ENCODE assay signal across 8 mouse cellular contexts in genomic region chr1:172203566-172203965, GRCm38 (mm10). TPM values are rescaled to one million over a fixed set of nuclear protein-coding genes. Genes with fewer than 3 reads are reported as not detected.
A peak's percentile ranks its signal among the peaks of the same experiment; 100 is the strongest.
DNase-seq lines count a peak whose midpoint lies in the region; ATAC-seq and TF ChIP-seq lines count a peak whose summit lies in the region.

No protein-coding gene starts in this region.

- H3K36me3 ChIP-seq in lung, embryonic 14.5 days (ENCODE audit: insufficient read depth): peaks cover 37% of the 10 kb centered on the region
- H3K36me3 ChIP-seq in forebrain, embryonic 13.5 days (ENCODE audit: poor library complexity, severe bottlenecking): peaks cover 19% of the 10 kb centered on the region
- peaks cover 18% of the 10 kb centered on the region for H3K36me3 ChIP-seq in kidney, embryonic 16.5 days (ENCODE audit: insufficient read depth, low read length)
- H3K36me3 ChIP-seq in myocyte (ENCODE audit: control insufficient read depth, insufficient read depth): peaks cover 14% of the 10 kb centered on the region

- no peak overlapping the region for H3K4me3 ChIP-seq in lung, embryonic 14.5 days (ENCODE audit: low read depth, low read length)
- H3K4me3 ChIP-seq in lung, adult 2 months (replicated peaks; ENCODE audit: extremely low read depth, low read depth, low read length): no peak overlapping the region
- H3K4me3 ChIP-seq in forebrain, embryonic 13.5 days: peak overlapping the region; percentile 88
- H3K4me3 ChIP-seq in kidney, embryonic 16.5 days (ENCODE audit: low read length): no peak overlapping the region
- H3K4me3 ChIP-seq in myocyte: no peak overlapping the region

- peak overlapping the region; percentile 63 for H3K4me2 ChIP-seq in lung, embryonic 14.5 days
- peak overlapping the region; percentile 95 for H3K4me2 ChIP-seq in forebrain, embryonic 13.5 days
- peak overlapping the region; percentile 88 for H3K4me2 ChIP-seq in kidney, embryonic 16.5 days (replicated peaks; ENCODE audit: low read depth, low read length)
- no peak overlapping the region for H3K4me2 ChIP-seq in myocyte (ENCODE audit: low read depth)

- 14% methylated on average over 4 of the region's 4 CpGs for whole genome bisulfite sequencing in lung, embryonic 14.5 days
- WGBS in lung, adult 2 months: 22% methylated on average over 4 of the region's 4 CpGs
- 0% methylated on average over 4 of the region's 4 CpGs for WGBS in forebrain, embryonic 13.5 days
- WGBS in kidney, embryonic 16.5 days: 9% methylated on average over 4 of the region's 4 CpGs

- TF ChIP-seq CTCF in lung, embryonic 14.5 days (IDR thresholded peaks at IDR 0.05; ENCODE audit: low read depth): no peak
- no peak for TF ChIP-seq CTCF in lung, adult 2 months (IDR thresholded peaks at IDR 0.05; ENCODE audit: insufficient read depth, low read length)

- no peaks in the 10 kb centered on the region for H3K9me3 ChIP-seq in lung, embryonic 14.5 days (ENCODE audit: low read depth, low read length)
- H3K9me3 ChIP-seq in forebrain, embryonic 13.5 days (replicated peaks): no peaks in the 10 kb centered on the region
- no peaks in the 10 kb centered on the region for H3K9me3 ChIP-seq in kidney, embryonic 16.5 days (ENCODE audit: low read length)

- H3K27me3 ChIP-seq in lung, embryonic 14.5 days (ENCODE audit: insufficient read depth, low read length): no peaks in the 10 kb centered on the region
- H3K27me3 ChIP-seq in forebrain, embryonic 13.5 days: no peaks in the 10 kb centered on the region
- no peaks in the 10 kb centered on the region for H3K27me3 ChIP-seq in kidney, embryonic 16.5 days (ENCODE audit: insufficient read depth, low read length)
- no peaks in the 10 kb centered on the region for H3K27me3 ChIP-seq in myocyte (ENCODE audit: control insufficient read depth, insufficient read depth, insufficient read length)

- peak; percentile 56 for DNase-seq in lung, embryonic 14.5 days
- no peak for DNase-seq in lung, adult 2 months
- DNase-seq in left cerebral cortex, adult 8-10 months (ENCODE audit: low spot score in 2 of 2): no peak
- DNase-seq in urinary bladder, adult 18-20 months (ENCODE audit: low spot score in 2 of 2): no peak
- no peak for DNase-seq in gastrocnemius, postnatal 4 days (ENCODE audit: low spot score in 2 of 2)

- ATAC-seq in lung, embryonic 14.5 days (ENCODE audit: insufficient read depth): peak; percentile 5; the same call in 1 of the 2 replicates
- ATAC-seq in forebrain, embryonic 13.5 days: no peak
- ATAC-seq in kidney, embryonic 16.5 days (ENCODE audit: low FRiP score, low TSS enrichment): peak; percentile 13; the same call in 1 of the 2 replicates

- H3K27ac ChIP-seq in lung, embryonic 14.5 days (ENCODE audit: low read depth): peak overlapping the region; percentile 88
- H3K27ac ChIP-seq in forebrain, embryonic 13.5 days: peak overlapping the region; percentile 98
- peak overlapping the region; percentile 89 for H3K27ac ChIP-seq in kidney, embryonic 16.5 days (ENCODE audit: low read length)

- H3ac ChIP-seq in myocyte (ENCODE audit: control insufficient read depth, insufficient read length): no peak overlapping the region

- peaks cover 57% of the 10 kb centered on the region for H3K4me1 ChIP-seq in lung, embryonic 14.5 days (ENCODE audit: insufficient read depth)
- peaks cover 26% of the 10 kb centered on the region for H3K4me1 ChIP-seq in lung, adult 2 months (ENCODE audit: control insufficient read depth, insufficient read depth, low read length)
- peaks cover 81% of the 10 kb centered on the region for H3K4me1 ChIP-seq in forebrain, embryonic 13.5 days
- peaks cover 64% of the 10 kb centered on the region for H3K4me1 ChIP-seq in kidney, embryonic 16.5 days (ENCODE audit: insufficient read depth, low read length)

- TF ChIP-seq POLR2A in lung, adult 2 months (IDR thresholded peaks at IDR 0.05; ENCODE audit: borderline replicate concordance, extremely low read depth, low read depth, low read length): no peak
- TF ChIP-seq POLR2A in myocyte (IDR thresholded peaks at IDR 0.05; ENCODE audit: insufficient read length, low read depth): peak; percentile 28

- peak overlapping the region; percentile 10; the same call in 1 of the 2 replicates for H3K9ac ChIP-seq in lung, embryonic 14.5 days
- peak overlapping the region; percentile 98 for H3K9ac ChIP-seq in forebrain, embryonic 13.5 days
- H3K9ac ChIP-seq in kidney, embryonic 16.5 days (replicated peaks; ENCODE audit: low read length): peak overlapping the region; percentile 37

- H3K79me2 ChIP-seq in myocyte (ENCODE audit: control insufficient read depth, insufficient read depth): peaks cover 14% of the 10 kb centered on the region

TF ChIP-seq in myocyte, 11 proteins besides CTCF, POLR2A, EP300 and RAD21:
- peak; percentile 78 for TF ChIP-seq POLR2AphosphoS2 (IDR thresholded peaks at IDR 0.05; ENCODE audit: insufficient read length, low read depth)
- no peak for TF ChIP-seq E2F4 (IDR thresholded peaks at IDR 0.05; ENCODE audit: insufficient read depth)

RNA-seq across cellular contexts. Expression of gene Pea15a, which starts 3.0 kb away (rescaled TPM):
- 128 and 140 TPM in 2 replicates for polyA plus RNA-seq in lung, embryonic 14.5 days (2014; fragmentation: Nextera tagmentation; extraction: Ambion mirVana)
- 88.2 and 137 TPM in 2 replicates for polyA plus RNA-seq in lung, adult 2 months (2012; rRNA removed)
- polyA plus RNA-seq in forebrain, embryonic 13.5 days (2015; fragmentation: Nextera tagmentation; extraction: Ambion mirVana): 470 and 471 TPM in 2 replicates
- polyA plus RNA-seq in kidney, embryonic 16.5 days (2015; fragmentation: Nextera tagmentation; extraction: Ambion mirVana): 129 and 132 TPM in 2 replicates
- polyA plus RNA-seq in myocyte (2012; fragmentation: generic; extraction: Trizol): 120 TPM
- 100 to 1,000 TPM; 409 to 452 (median 428) TPM for total RNA-seq in left cerebral cortex, adult 8-10 months (2022)
- total RNA-seq in gastrocnemius, postnatal 4 days (2021): 100 to 1,000 TPM; 113 TPM

RNA-seq across cellular contexts. Expression of gene Casq1, which starts 16.1 kb away (rescaled TPM):
- polyA plus RNA-seq in lung, embryonic 14.5 days (2014; fragmentation: Nextera tagmentation; extraction: Ambion mirVana): 5.0 and 5.9 TPM in 2 replicates
- 3.2 and 49.0 TPM in 2 replicates for polyA plus RNA-seq in lung, adult 2 months (2012; rRNA removed)
- 4.5 TPM in 2 replicates for polyA plus RNA-seq in forebrain, embryonic 13.5 days (2015; fragmentation: Nextera tagmentation; extraction: Ambion mirVana)
- polyA plus RNA-seq in kidney, embryonic 16.5 days (2015; fragmentation: Nextera tagmentation; extraction: Ambion mirVana): 5.2 and 5.6 TPM in 2 replicates
- polyA plus RNA-seq in myocyte (2012; fragmentation: generic; extraction: Trizol): 73.1 TPM
- 1 to 10 TPM in 3 of 4 experiments, under 1 TPM in 1; 0.79 to 3.1 (median 2.0) TPM for total RNA-seq in left cerebral cortex, adult 8-10 months (2022)
- 1,000 to 10,000 TPM; 2,015 to 2,024 TPM for total RNA-seq in gastrocnemius, postnatal 4 days (2021)

RNA-seq across cellular contexts. Expression of gene Atp1a4, which starts 54.6 kb away (rescaled TPM):
- not detected in 2 replicates for polyA plus RNA-seq in lung, embryonic 14.5 days (2014; fragmentation: Nextera tagmentation; extraction: Ambion mirVana)
- polyA plus RNA-seq in lung, adult 2 months (2012; rRNA removed): 0.05 and 1.2 TPM in 2 replicates
- 0.10 TPM in 1 of 2 replicates, not detected in the other for polyA plus RNA-seq in forebrain, embryonic 13.5 days (2015; fragmentation: Nextera tagmentation; extraction: Ambion mirVana)
- 0.05 TPM in 1 of 2 replicates, not detected in the other for polyA plus RNA-seq in kidney, embryonic 16.5 days (2015; fragmentation: Nextera tagmentation; extraction: Ambion mirVana)
- polyA plus RNA-seq in myocyte (2012; fragmentation: generic; extraction: Trizol): 0.06 TPM
- total RNA-seq in left cerebral cortex, adult 8-10 months (2022): not detected
- under 1 TPM; 0.17 to 0.18 TPM for total RNA-seq in gastrocnemius, postnatal 4 days (2021)

RNA-seq across cellular contexts. Expression of gene Dcaf8, which starts 55.7 kb away (rescaled TPM):
- 108 and 111 TPM in 2 replicates for polyA plus RNA-seq in lung, embryonic 14.5 days (2014; fragmentation: Nextera tagmentation; extraction: Ambion mirVana)
- 58.0 and 74.9 TPM in 2 replicates for polyA plus RNA-seq in lung, adult 2 months (2012; rRNA removed)
- 112 and 125 TPM in 2 replicates for polyA plus RNA-seq in forebrain, embryonic 13.5 days (2015; fragmentation: Nextera tagmentation; extraction: Ambion mirVana)
- 147 and 149 TPM in 2 replicates for polyA plus RNA-seq in kidney, embryonic 16.5 days (2015; fragmentation: Nextera tagmentation; extraction: Ambion mirVana)
- 80.0 TPM for polyA plus RNA-seq in myocyte (2012; fragmentation: generic; extraction: Trizol)
- 100 to 1,000 TPM; 118 to 125 (median 119) TPM for total RNA-seq in left cerebral cortex, adult 8-10 months (2022)
- 100 to 1,000 TPM; 139 to 169 TPM for total RNA-seq in gastrocnemius, postnatal 4 days (2021)

RNA-seq across cellular contexts. Expression of gene Igsf8, which starts 57.9 kb away (rescaled TPM):
- polyA plus RNA-seq in lung, embryonic 14.5 days (2014; fragmentation: Nextera tagmentation; extraction: Ambion mirVana): 38.6 and 47.8 TPM in 2 replicates
- polyA plus RNA-seq in lung, adult 2 months (2012; rRNA removed): 90.8 and 105 TPM in 2 replicates
- 164 and 169 TPM in 2 replicates for polyA plus RNA-seq in forebrain, embryonic 13.5 days (2015; fragmentation: Nextera tagmentation; extraction: Ambion mirVana)
- 60.2 and 69.7 TPM in 2 replicates for polyA plus RNA-seq in kidney, embryonic 16.5 days (2015; fragmentation: Nextera tagmentation; extraction: Ambion mirVana)
- 79.7 TPM for polyA plus RNA-seq in myocyte (2012; fragmentation: generic; extraction: Trizol)
- total RNA-seq in left cerebral cortex, adult 8-10 months (2022): 100 to 1,000 TPM; 256 to 294 (median 274) TPM
- total RNA-seq in gastrocnemius, postnatal 4 days (2021): 10 to 100 TPM; 24.8 to 26.9 TPM

Comparison
In these comparisons a context has a peak if more than half of its experiments do, and no peak if none do; other contexts are left out.
1. H3K9ac ChIP-seq: peak in every context shown above with its lines; median percentile 98 in forebrain, embryonic 13.5 days; 37 in kidney, embryonic 16.5 days; 10 in lung, embryonic 14.5 days.